Mouse (Mus musculus) neutrophil, adult 5-6 weeks (primary cell): ENCODE results near the gene Prmt7. TPM values are rescaled to one million over a fixed set of nuclear protein-coding genes. Genes with fewer than 3 reads are reported as not detected.

Experiments
- ATAC-seq: fragments of 151-379, 151-347 bp; 2 replicates; pipeline ENCODE4 v1.8.0; 2017; ENCODE audit warnings: mild to moderate bottlenecking, moderate TSS enrichment; ENCODE audit not compliant: insufficient number of reproducible peaks, poor library complexity, low FRiP score, severe bottlenecking; ENCODE audit errors: extremely low read depth
- total RNA-seq: library from RNA; stranded (forward); fragments of 200-1000 nt; gene quantifications from 2 replicates; pipeline ENCODE4 v1.2.3, GENCODE M21; 2017

Gene Prmt7
- total RNA-seq, 1 experiment from 2014 or later: 21.5 TPM

GRCm38 (mm10) chr8:106273468-106273867, 62.7 kb downstream of the Prmt7 start:
- ATAC-seq: no peak

GRCm38 (mm10) chr8:106276709-106277317, 66.1 kb downstream of the Prmt7 start:
- no peak for ATAC-seq

GRCm38 (mm10) chr8:106278367-106279042, 67.8 kb downstream of the Prmt7 start:
- ATAC-seq: no peak

GRCm38 (mm10) chr8:106280154-106280553, 69.4 kb downstream of the Prmt7 start:
- ATAC-seq: no peak

GRCm38 (mm10) chr8:106280844-106281243, 70.1 kb downstream of the Prmt7 start:
- no peak for ATAC-seq

DNA sequence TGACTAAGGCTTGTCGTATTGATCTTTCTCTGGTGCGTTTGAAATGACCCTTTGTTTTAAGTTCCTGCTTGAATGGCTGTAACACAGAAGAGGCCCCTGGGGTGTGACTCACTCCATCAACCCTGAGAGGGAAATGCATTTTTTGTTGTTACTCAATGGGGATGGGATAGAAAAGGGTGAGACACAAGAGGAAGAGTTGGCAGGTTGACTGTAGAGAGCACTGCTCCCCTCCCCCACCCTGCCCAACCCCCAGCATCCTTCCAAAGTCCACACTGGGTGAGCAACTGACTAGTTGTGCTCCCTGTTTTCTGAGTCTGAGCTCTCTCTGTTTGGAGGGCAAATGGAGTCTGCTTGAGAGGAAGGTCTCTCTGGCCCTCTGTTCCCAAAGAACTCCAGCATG, 76.7 kb downstream of the Prmt7 start:
- ATAC-seq: no peak

DNA sequence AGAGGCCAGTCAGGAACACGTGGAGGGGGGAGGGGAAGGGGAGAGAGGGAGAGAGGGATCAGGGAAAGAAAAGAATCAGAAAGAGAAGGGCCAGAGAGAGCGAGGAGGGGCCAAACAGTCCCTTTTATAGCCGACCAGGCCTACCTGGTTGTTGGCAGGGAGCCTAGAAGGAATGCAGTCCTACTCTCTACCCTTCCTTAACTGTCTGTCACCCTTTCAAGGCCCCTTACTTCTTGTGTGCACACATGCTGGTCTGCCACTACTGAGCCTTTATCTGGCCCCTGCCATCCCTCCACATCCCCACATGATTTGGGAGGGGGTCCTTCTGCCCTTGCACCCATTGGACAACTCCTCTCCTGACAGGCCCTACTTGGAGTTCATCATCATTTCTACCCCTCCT, 78.0 kb downstream of the Prmt7 start:
- ATAC-seq: no peak

DNA sequence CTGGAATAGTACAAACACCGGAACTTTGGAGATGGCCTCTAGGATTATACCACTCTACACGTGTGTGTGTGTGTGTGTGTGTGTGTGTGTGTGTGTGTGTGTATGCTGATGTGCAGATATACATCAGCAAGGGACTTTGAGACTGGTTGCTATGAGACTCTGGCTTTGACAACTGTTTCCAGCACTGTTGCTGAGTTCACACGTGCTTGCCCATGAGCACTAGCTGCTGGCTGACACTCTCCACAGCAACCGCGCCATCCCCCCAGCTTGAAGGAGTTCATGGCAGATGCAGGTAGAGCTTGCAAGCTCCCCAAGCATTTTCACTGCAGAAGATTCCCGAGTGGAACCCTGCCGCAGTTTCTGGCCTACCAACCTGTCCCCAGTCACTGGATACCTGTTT, 78.7 kb downstream of the Prmt7 start:
- no peak for ATAC-seq

DNA sequence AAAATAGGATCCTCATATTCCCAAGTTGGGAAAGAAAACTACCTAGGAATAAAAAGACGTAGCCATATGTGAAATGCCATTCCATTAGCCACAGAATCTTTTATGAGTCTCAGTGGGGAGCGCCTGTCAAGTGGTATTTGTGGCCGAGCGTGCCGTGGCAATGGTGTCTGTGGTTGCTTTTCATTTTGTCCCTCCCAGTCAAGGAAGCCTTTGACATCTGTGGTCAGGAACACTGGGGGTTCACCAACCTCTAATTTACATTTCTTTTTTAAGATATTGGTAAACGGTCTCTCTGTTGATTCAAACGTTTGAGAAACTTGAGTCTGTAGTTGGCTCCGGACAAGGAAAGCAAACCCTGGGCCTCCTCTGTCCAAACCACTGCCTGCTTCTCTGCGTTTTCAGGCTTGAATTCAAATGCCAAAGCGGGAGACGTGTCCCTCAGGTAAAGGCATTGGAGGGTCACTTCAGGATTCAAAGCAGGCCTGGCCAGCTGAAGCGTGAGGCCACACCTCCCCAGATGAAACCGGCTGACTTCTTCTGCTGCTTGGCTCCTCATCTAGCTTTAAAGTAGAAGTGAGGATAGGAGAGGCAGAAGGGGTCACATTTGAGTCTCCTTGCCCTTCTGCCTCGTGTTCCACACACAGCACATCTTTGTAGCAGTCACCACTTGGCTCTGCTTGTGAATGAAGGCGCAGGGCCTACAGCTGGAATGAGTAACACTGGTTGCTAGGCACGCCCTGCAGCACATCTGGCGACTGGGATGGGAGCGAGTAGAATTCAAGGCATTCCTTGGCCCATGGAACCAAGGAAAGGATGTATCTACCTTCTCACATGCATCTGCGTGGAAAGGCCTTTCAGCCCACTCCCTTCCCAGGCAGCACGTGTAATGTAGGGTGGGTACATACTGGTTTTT, 82.0 kb downstream of the Prmt7 start:
- peak; percentile 25; the same call in 1 of the 2 replicates for ATAC-seq

GRCm38 (mm10) chr8:106298261-106298660, 87.5 kb downstream of the Prmt7 start:
- ATAC-seq: no peak

DNA sequence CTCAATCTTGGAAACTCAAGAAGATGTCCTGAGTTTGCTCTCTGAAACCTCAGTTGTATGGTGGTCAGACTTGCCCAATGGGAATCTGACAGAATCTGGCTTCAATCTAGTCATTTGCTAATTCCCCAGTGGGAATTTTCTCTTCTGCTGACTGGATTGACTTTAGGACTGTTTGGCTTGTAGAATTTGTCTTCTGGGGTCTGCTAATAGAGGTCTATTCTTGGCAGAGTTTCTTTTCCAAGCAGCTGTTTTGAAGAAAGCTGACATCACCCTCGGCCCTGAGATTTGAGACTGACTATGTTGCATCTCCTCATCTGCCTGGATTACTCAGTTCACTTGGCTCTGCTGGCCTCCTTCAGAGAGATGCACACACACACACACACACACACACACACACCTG, 88.1 kb downstream of the Prmt7 start:
- ATAC-seq: no peak

- ATAC-seq: no peak
These were observed 89.0 kb downstream of the Prmt7 start for GRCm38 (mm10) chr8:106299686-106300085.

DNA sequence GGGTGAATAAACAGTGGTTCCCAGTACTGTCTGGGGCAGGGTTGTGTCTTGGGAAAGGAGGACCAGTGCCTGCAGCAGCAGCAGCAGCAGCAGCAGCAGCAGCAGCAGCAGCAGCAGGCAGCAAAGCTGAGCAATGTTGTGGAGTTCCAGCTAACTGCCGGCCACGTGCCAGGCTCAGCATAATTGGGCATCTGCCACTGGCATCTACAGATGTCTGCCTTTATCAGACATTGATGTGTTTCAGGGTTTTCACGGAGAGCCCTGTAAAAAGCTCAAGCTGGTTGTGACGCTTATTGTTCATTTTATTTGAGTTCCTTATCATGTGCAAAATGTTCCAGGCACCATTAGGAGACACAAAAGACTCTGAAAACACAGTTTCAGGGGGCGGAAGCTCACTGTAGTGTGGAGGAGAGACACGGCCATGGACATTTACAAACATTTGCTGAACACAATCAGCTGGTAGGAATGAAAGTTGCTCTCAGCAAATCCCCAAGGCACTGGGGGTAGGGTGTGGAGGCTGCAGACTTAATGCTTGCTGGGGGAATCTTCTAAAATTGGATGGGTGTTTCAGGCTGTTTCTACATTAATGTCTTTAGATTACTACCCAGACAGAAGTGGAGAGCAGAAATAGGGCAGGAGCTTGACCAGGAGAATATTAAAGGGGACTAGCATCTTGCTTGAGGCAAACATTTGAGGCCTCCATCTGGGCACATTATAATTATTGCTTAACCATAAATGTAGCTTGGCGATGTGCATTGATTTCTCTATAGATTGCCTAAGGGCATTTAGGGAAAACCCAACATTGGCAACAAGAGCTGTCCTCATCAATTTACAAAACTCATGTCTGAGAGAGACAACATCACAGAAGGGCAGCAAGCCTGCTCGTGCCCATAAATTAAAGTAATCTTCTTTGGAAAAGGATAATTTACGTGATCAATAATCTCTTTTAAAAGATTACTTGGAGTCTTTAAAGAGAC, 90.3 kb downstream of the Prmt7 start:
- ATAC-seq: no peak

Other genes starting within 250 kb of the Prmt7 start
- 2.7 and 4.8 TPM in 2 replicates for gene Slc12a4, start 244.8 kb upstream of the Prmt7 start, total RNA-seq
- not detected in 2 replicates for gene Dpep3, start 231.5 kb upstream of the Prmt7 start, total RNA-seq
- 19.4 and 19.6 TPM in 2 replicates for gene Dus2, start 219.6 kb upstream of the Prmt7 start, total RNA-seq
- not detected in 2 replicates for gene Dpep2nb, start 205.0 kb upstream of the Prmt7 start, total RNA-seq
- 7.2 and 7.7 TPM in 2 replicates for gene Ddx28, start 199.1 kb upstream of the Prmt7 start, total RNA-seq
- 104 and 107 TPM in 2 replicates for gene Nfatc3, start 152.1 kb upstream of the Prmt7 start, total RNA-seq
- 0.25 TPM in 1 of 2 replicates, not detected in the other for gene Esrp2, start 74.0 kb upstream of the Prmt7 start, total RNA-seq
- gene Pla2g15, start 60.5 kb upstream of the Prmt7 start, total RNA-seq: 8.5 and 13.6 TPM in 2 replicates
- 9.3 and 11.3 TPM in 2 replicates for gene Slc7a6, start 42.1 kb upstream of the Prmt7 start, total RNA-seq
- gene Slc7a6os, start within 50 bp of the Prmt7 start, total RNA-seq: 61.8 and 67.5 TPM in 2 replicates
- 1.3 and 1.4 TPM in 2 replicates for gene Smpd3, start 127.1 kb downstream of the Prmt7 start, total RNA-seq
- 13.1 and 14.3 TPM in 2 replicates for gene Zfp90, start 204.4 kb downstream of the Prmt7 start, total RNA-seq